Mouse (Mus musculus) kidney, embryonic 15.5 days (tissue): Measurements from ENCODE around the gene Ifna12. TPM values are rescaled to one million over a fixed set of nuclear protein-coding genes. Genes with fewer than 3 reads are reported as not detected.
"Not testable (repeated sequence)": the region's sequence is repeated elsewhere in the genome, so short reads cannot be mapped to it uniquely, and the experiment has no call there.

ENCODE experiments used
- ATAC-seq: fragments of 200-750 bp; cut with Nextera tagmentation; replicated peaks from 2 replicates; pipeline ENCODE4 v1.8.0; 2017; ENCODE audit warnings: moderate TSS enrichment; ENCODE audit not compliant: low FRiP score
- H3K27ac ChIP-seq: fragments of 300-500 bp; sonication (generic); 2 replicates; pipeline ENCODE4 v1.5.1; 2015; ENCODE audit warnings: mild to moderate bottlenecking, inconsistent platforms
- H3K27me3 ChIP-seq: fragments of 300-500 bp; sonication (generic); 2 replicates; pipeline ENCODE4 v1.6.1; 2015; ENCODE audit warnings: inconsistent platforms
- H3K36me3 ChIP-seq: fragments of 300-500 bp; sonication (generic); 2 replicates; pipeline ENCODE4 v1.6.1; 2015; ENCODE audit warnings: inconsistent platforms
- H3K4me1 ChIP-seq: fragments of 300-500 bp; sonication (generic); 2 replicates; pipeline ENCODE4 v1.6.1; 2015; ENCODE audit warnings: inconsistent platforms
- H3K4me2 ChIP-seq: fragments of 300-500 bp; sonication (generic); 2 replicates; pipeline ENCODE4 v1.6.1; 2015; ENCODE audit warnings: moderate library complexity, mild to moderate bottlenecking, inconsistent platforms
- H3K4me3 ChIP-seq: fragments of 300-500 bp; sonication (generic); replicated peaks from 2 replicates; pipeline ENCODE4 v1.5.1; 2015; ENCODE audit warnings: mild to moderate bottlenecking, inconsistent platforms
- H3K9ac ChIP-seq: fragments of 300-500 bp; sonication (generic); 2 replicates; pipeline ENCODE4 v1.6.1; 2015; ENCODE audit warnings: mild to moderate bottlenecking, inconsistent platforms
- H3K9me3 ChIP-seq: fragments of 300-500 bp; sonication (generic); replicated peaks from 2 replicates; pipeline ENCODE4 v1.6.1; 2016; ENCODE audit warnings: inconsistent platforms
- WGBS: fragments of 180-500 bp; shearing (Covaris S2); methylation state at CpG from one replicate; pipeline ENCODE4 v1.1.7; 2015; ENCODE audit warnings: mixed read lengths; 5-methylcytosine and 5-hydroxymethylcytosine counted together
- polyA plus RNA-seq: library from polyadenylated mRNA; unstranded; fragments of >200 nt; fragmentation: Nextera tagmentation; extraction: Ambion mirVana; gene quantifications from 2 replicates; pipeline ENCODE4 v1.2.1, GENCODE M21; 2015

Gene Ifna12
- not detected in 2 replicates for polyA plus RNA-seq

DNA sequence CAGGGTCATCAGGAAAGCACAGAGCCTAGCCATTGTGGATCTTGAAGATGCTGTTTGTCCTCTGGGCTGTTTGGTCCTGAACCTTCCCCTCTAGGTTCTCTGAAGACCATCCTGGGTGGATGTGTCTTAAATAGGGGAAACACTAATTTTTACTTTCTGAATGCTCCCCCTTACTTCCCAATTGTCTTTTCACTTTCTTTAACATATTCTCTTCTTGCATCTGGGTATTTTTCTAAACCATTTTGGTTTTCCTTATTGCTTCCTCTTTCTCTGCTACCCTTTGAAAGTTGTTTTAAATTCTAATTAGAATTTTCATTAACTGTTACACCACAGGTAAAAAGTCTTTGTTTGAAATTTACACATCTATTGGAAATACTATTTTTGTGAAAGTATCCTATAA lies at the start of gene Ifna12:
TSS of gene Ifna12 (minus strand) at position 101 of the 400 bp plus-strand sequence.
- no peaks in the 10 kb centered on the region for H3K27me3 ChIP-seq

DNA sequence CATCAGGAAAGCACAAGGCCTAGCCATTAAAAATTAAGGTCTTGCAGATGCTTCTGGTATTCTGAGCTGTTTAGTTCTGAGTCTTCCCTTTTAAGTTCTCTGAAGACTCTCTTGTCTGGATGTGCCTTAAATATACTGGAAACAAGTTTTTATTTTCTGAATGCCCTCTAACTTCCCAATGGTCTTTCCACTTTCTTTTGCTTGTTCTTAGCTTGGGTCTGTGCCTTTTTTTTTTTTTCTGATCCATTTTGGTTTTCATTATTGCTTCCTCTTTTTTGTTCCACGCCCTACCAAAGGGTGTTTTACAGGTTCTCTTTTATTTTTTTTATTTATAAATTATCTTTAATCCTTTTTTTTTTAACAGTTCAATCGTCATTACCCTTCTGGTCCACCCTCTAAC lies 41.2 kb upstream of the Ifna12 start, which contains the start of gene Ifna13:
TSS of gene Ifna13 (minus strand) at position 101 of the 400 bp plus-strand sequence.
- no peaks in the 10 kb centered on the region for H3K36me3 ChIP-seq
- no peaks in the 10 kb centered on the region for H3K4me1 ChIP-seq
- H3K27ac ChIP-seq, result no peak within 1 kb of the TSS
- H3K27me3 ChIP-seq, result no peaks in the 10 kb centered on the region
- H3K9me3 ChIP-seq, result no peaks in the 10 kb centered on the region
- 60% methylated on average over 2 of the region's 2 CpGs for WGBS
- H3K4me2 ChIP-seq, result no peak within 1 kb of the TSS
- no peak for ATAC-seq
- H3K4me3 ChIP-seq, result no peak within 1 kb of the TSS
- no peak within 1 kb of the TSS for H3K9ac ChIP-seq

More for the DNA sequence above, at the start of gene Ifna12:
- Histone ChIP-seq H3K9ac (no peak within 1 kb of the TSS), H3K4me2 (no peak within 1 kb of the TSS), H3K27ac (no peak within 1 kb of the TSS), H3K4me3 (no peak within 1 kb of the TSS), H3K36me3 (no peaks in the 10 kb centered on the region), H3K4me1 (no peaks in the 10 kb centered on the region), H3K9me3 (no peaks in the 10 kb centered on the region)
- ATAC-seq, result no peak

DNA sequence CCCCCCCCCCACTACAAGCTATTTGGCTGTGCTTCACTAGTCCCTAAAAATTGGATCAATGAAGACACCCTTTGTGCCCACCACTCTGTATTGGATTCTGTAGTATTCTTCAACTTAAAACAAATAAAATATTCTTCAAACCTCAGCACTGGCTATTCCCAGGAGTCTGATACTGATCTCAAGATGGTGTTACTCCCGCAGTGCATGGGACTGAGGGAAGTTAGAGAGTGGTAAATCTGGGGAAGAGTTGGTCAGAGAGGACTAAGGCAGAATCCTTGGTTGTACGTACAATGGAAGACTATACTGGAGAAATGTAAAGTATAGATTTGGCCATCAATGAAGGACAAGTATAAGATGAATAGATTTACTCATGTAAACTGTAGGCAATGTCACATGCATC lies 39.4 kb upstream of the Ifna12 start:
- Histone ChIP-seq H3K27me3 (no peaks in the 10 kb centered on the region), H3K4me1 (no peaks in the 10 kb centered on the region), H3K4me2 (no peak overlapping the region), H3K9me3 (no peaks in the 10 kb centered on the region), H3K9ac (no peak overlapping the region), H3K36me3 (no peaks in the 10 kb centered on the region), H3K4me3 (no peak overlapping the region), H3K27ac (no peak overlapping the region)
- 21% methylated on average over 2 of the region's 2 CpGs for WGBS
- ATAC-seq, result peak; percentile 19; the same call in 1 of the 2 replicates

DNA sequence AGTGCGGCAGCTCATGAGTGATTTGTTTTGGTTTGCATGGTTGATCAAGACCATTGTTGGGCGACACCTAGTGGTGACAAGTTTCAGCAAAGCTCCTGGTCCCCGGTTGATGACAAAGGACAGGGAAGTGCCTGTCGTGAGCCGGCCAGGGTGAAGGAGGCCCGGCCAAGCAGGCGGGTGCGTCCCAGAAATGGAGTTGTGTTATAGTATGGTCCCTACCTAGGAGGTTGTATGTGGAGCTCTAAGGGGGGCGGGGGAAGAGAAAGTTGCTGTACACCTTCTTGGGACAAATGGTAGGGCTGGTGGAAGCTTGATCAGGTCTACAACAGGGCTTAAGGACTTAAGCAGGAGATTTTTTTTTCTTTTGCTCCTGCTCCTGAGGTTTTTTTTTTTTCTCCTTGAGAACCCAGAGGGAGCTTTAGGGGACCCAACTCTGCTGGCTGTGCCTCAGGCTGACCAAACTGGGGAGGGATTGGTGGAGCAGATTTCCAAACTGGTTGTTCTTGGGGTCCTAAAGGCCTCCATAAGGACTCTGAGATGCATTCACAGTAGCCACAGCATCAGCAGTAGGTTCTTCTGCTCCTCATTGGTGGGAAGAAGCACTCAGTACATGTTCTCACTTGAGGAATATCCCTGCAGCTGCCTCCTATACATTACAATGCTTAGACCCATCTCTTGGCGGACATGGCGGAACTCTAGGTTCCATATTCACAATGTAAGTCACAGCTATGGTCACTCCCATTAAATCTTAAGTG lies 38.1 kb upstream of the Ifna12 start:
- peak overlapping the region; percentile 58 for H3K4me2 ChIP-seq
- H3K27me3 ChIP-seq, result no peaks in the 10 kb centered on the region
- WGBS, result 9% methylated on average over 11 of the region's 11 CpGs
- H3K27ac ChIP-seq, result peak overlapping the region; percentile 24
- peak; percentile 95 for ATAC-seq
- H3K36me3 ChIP-seq, result no peaks in the 10 kb centered on the region
- H3K9ac ChIP-seq, result 0 out of 2 replicates have a peak overlapping the region, but pooled peaks have one; percentile 35
- H3K9me3 ChIP-seq, result no peaks in the 10 kb centered on the region
- no peaks in the 10 kb centered on the region for H3K4me1 ChIP-seq
- peak overlapping the region; percentile 47 for H3K4me3 ChIP-seq

DNA sequence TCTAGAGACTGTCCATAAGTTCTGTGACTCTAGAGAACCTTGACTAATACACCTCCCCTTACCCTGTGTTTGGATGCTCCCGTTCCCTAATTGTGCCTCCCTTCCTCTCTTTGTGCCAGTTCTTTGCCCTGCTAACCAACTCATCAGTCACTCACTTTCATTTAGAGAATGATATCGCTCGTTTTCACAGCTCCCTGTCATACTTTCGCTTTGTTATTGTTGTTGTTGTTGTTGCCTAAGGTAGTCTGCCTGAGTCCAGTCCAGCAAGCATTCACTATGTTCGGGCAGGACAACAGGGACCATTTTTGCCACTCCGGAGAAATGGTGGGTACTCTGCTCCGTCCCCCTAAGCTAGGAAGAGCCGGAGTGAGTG lies 37.5 kb upstream of the Ifna12 start:
- 51% methylated on average over 8 of the region's 8 CpGs for WGBS
- H3K27ac ChIP-seq, result no peak overlapping the region
- peak overlapping the region; percentile 35; the same call in 1 of the 2 replicates for H3K9ac ChIP-seq
- H3K36me3 ChIP-seq, result no peaks in the 10 kb centered on the region
- no peaks in the 10 kb centered on the region for H3K27me3 ChIP-seq
- peak overlapping the region; percentile 47 for H3K4me3 ChIP-seq
- no peak for ATAC-seq
- H3K4me1 ChIP-seq, result no peaks in the 10 kb centered on the region
- H3K4me2 ChIP-seq, result peak overlapping the region; percentile 58
- H3K9me3 ChIP-seq, result no peaks in the 10 kb centered on the region

DNA sequence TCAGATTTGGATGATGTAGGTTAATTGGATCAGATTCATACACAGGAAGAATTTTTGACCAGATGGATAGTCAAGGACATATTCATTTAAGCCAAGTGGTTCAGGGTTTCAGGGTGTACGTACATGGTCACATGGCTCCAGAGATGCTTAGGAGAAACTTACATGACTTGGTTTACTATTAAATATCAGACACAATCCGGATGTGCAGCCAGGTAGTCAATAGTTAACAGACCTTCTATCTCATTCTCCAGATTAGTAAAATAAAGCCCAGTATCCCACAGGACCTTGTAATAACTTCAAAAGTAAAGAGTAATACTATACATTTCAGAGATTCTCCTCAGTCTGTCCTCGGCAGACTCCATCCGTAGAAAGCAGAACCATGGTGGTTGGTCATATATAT lies 31.1 kb upstream of the Ifna12 start, which contains the start of gene C87499:
TSS of gene C87499 (minus strand) at position 101 of the 400 bp plus-strand sequence.
- ATAC-seq, result no peak
- 88% methylated on average over 4 of the region's 4 CpGs for WGBS

DNA sequence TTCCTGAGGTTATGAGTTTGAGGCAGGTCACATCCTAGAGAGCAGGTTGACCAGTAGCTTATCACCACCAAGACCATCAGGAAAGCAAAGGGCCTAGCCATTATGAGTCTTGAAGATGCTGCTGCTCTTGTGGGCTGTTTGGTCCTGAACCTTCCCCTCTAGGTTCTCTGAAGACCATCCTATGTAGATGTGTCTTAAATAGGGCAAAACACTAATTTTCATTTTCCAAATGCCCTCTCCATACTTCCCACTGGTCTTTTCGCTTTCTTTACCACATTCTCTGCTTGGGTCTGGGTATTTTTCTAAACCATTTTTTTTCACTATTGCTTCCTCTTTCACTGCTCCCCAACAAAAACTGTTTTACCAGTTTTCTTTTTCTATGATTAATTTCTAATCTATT lies 10.9 kb downstream of the Ifna12 start, which contains the start of gene Ifna9:
TSS of gene Ifna9 (minus strand) at position 101 of the 400 bp plus-strand sequence.
- H3K9ac ChIP-seq, result no peak within 1 kb of the TSS
- H3K4me3 ChIP-seq, result no peak within 1 kb of the TSS
- no peaks in the 10 kb centered on the region for H3K27me3 ChIP-seq
- 90% methylated on average over 1 of the region's 1 CpGs for WGBS
- H3K4me1 ChIP-seq, result no peaks in the 10 kb centered on the region
- no peaks in the 10 kb centered on the region for H3K9me3 ChIP-seq
- H3K36me3 ChIP-seq, result no peaks in the 10 kb centered on the region
- ATAC-seq, result no peak
- no peak within 1 kb of the TSS for H3K4me2 ChIP-seq
- H3K27ac ChIP-seq, result no peak within 1 kb of the TSS

More for the DNA sequence above, 31.1 kb upstream of the Ifna12 start, which contains the start of gene C87499:
- Histone ChIP-seq H3K9me3 (no peaks in the 10 kb centered on the region), H3K36me3 (no peaks in the 10 kb centered on the region), H3K4me3 (no peak within 1 kb of the TSS), H3K27ac (no peak within 1 kb of the TSS), H3K9ac (no peak within 1 kb of the TSS), H3K27me3 (no peaks in the 10 kb centered on the region), H3K4me2 (no peak within 1 kb of the TSS), H3K4me1 (no peaks in the 10 kb centered on the region)

DNA sequence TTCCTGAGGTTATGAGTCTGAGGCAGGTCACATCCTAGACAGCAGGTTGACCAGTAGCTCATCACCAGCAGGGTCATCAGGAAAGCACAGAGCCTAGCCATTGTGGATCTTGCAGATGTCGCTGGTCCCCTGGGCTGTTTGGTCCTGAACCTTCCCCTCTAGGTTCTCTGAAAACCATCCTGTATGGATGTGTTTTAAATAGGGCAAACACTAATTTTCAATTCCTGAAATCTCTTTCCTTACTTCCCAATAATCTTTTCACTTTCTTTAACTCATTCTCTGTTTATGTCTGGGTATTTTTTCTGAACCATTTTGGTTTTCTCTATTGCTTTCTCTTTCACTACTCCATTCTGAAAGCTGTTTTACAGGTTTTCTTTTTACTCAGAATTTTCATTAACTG lies 31.5 kb downstream of the Ifna12 start, which contains the start of gene Ifna14:
TSS of gene Ifna14 (minus strand) at position 101 of the 400 bp plus-strand sequence.
- ATAC-seq, result no peak
- no peak within 1 kb of the TSS for H3K27ac ChIP-seq
- no peaks in the 10 kb centered on the region for H3K9me3 ChIP-seq
- no peaks in the 10 kb centered on the region for H3K4me1 ChIP-seq
- WGBS, result 85% methylated on average over 1 of the region's 1 CpGs
- H3K4me2 ChIP-seq, result no peak within 1 kb of the TSS
- H3K27me3 ChIP-seq, result no peaks in the 10 kb centered on the region
- H3K36me3 ChIP-seq, result no peaks in the 10 kb centered on the region
- no peak within 1 kb of the TSS for H3K4me3 ChIP-seq
- H3K9ac ChIP-seq, result no peak within 1 kb of the TSS

DNA sequence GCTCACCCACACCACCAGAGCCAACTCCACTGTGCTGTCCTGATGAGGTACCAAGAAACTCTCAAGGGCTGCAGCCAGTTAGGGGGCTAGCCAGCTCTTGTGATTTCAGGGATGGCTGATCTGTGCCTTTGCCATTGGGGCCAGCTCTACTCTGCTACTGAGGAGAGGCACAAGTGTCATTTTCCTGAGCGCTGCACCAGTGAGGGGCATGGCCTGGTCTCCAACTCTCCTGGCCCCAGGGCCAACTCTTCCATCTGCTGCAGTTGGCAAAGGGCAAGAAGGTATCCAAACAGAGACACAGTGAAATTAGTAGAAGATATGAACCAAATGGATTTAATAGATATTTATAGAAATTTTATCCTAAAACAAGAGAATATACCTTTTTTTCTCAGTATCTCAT lies 41.4 kb downstream of the Ifna12 start:
- 96% methylated on average over 1 of the region's 1 CpGs for WGBS
- Histone ChIP-seq H3K9me3 (no peaks in the 10 kb centered on the region), H3K4me1 (no peaks in the 10 kb centered on the region), H3K36me3 (no peaks in the 10 kb centered on the region), H3K27ac (no peak overlapping the region), H3K27me3 (no peaks in the 10 kb centered on the region), H3K4me2 (no peak overlapping the region), H3K9ac (no peak overlapping the region), H3K4me3 (no peak overlapping the region)
- no peak for ATAC-seq

DNA sequence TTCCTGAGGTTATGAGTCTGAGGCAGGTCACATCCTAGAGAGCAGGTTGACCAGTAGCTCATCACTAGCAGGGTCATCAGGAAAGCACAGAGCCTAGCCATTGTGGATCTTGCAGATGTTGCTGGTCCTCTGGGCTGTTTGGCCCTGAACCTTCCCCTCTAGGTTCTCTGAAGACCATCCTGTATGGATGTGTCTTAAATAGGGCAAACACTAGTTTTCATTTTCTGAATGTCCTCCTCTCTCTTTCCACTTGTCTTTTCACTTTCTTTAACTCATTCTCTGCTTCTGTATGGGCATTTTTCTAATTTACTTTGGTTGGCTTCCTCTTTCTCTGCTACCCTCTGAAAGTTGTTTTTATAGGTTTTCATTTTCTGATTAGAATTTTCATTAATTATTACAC lies 45.0 kb downstream of the Ifna12 start, which contains the start of gene Ifna15:
TSS of gene Ifna15 (minus strand) at position 101 of the 400 bp plus-strand sequence.
- H3K9ac ChIP-seq, H3K4me2 ChIP-seq, H3K9me3 ChIP-seq, H3K27me3 ChIP-seq, H3K4me1 ChIP-seq, H3K27ac ChIP-seq, H3K4me3 ChIP-seq, H3K36me3 ChIP-seq, ATAC-seq: not testable (repeated sequence)
